Mouse (Mus musculus) lung, postnatal 25 days (tissue): ENCODE measurements around the gene Acsl3.

Experiments
- DNase-seq: peaks from one replicate; pipeline ENCODE4 v3.0.0; 2022; ENCODE audit warnings: low spot score

Gene Acsl3

GRCm38 (mm10) chr1:78742198-78742597 lies 84.6 kb downstream of the Acsl3 start:
- no peak for DNase-seq

- no peak for DNase-seq
Observed at GRCm38 (mm10) chr1:78743318-78743717, 85.7 kb downstream of the Acsl3 start.

- DNase-seq = peak; percentile 24
Observed at GRCm38 (mm10) chr1:78745230-78745777, 87.7 kb downstream of the Acsl3 start.
